Mouse (Mus musculus) cerebellum, postnatal 36 days (tissue): ENCODE measurements around the gene Wwc1.
"Not testable (repeated sequence)": the region's sequence is repeated elsewhere in the genome, so short reads cannot be mapped to it uniquely, and the experiment has no call there.

Experiments used
- DNase-seq, 2 experiments: peaks; one replicate each; pipeline ENCODE4 v3.0.0; 2021 to 2022; ENCODE audit warnings: mixed read lengths in 2 of 2

Wwc1 gene

DNA sequence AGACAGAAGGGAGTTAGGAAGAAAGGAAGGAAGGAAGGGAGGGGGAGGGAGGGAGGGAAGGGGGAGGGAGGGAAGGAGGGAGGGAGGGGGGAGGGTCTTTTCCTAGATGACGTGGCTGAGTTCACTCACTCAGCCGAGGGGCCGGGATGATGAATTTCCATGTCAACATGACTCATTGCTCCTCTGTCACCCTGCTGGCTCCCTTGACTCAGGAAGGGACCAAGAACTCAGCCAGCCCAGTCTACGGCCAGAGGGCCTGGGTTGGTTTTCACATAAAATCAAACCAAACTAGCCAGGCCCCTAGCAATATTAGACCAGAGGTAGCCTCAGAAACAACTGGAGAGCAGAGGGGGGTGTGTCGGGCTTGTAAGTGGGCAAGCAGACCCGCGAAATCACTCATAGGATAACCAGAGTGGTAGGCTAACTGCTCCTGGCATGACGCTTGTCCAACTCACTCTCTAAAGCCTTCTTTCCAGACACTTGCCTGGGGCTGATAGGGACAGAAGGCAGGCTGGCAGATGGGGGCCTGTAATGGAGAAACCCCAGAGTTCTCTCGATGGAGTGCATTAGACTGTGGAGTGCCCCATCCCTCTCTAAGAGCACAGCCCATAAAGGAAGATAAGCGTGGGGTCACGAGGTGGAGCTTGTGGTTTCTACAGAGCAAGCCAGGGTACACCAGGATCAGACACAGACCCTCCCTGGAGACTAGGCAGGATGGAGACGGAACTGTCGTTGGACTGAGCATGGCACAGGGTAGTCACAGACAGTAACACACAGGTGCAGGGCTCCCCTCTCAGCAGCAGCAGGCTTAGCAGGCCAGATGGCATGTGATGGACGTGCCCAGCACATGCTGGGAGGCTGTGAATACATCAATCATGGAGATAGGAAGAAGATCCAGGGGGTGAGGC is 102.4 kb downstream of the Wwc1 start:
- no peak for DNase-seq

DNA sequence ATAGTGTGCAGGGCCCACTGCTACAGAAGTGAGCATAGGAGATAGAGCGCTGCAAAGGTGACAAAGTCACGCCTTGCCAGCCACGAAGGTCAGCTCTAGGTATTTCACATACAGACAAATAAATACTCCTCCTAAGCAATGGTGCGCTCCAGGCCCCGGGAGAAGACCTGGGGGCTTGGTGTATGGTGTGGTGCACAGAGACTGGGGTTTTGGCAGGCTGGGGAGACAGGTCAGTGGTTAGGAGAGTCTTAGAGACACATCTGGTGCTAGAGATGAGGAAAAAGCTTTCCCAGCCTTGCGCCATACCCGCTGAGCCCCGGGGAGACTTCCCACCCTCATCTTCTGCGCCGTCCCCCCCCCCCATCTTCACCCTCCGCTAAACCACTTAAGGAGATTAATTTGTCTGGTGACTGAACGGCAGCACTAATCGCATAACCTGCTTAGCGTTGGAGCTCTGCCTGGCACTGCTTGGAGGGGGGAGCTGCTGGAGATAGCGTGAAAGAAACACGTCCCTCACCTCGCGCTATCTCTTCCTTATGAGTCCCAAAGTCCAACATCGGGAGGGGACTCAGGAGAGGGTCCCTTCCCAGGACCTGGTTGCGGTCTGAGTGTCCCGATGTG is 106.6 kb downstream of the Wwc1 start:
- DNase-seq = no peak

- DNase-seq = no peak
Observed at GRCm38 (mm10) chr11:35870961-35871360, 109.4 kb downstream of the Wwc1 start.

DNA sequence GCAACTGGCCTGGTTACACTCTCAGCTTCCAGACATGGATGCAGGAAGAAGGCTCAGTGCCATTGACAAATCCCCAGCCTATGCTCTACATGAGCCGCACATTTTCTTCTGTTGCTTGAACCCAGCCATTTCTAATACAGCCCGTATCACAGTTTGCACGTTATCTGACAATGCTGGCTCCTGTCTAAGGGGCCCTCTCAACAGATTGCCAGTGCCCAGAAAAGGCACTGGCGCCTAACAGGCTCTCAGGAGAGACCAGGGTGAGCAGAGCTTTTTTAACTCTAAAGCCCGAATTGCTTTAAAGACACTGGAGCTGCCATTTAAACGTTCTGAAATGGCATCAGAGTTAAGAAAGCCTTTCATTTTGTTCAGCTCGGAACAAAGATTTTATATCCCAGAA is 114.2 kb downstream of the Wwc1 start:
- DNase-seq = no peak

GRCm38 (mm10) chr11:35864981-35865604 is 115.2 kb downstream of the Wwc1 start:
- no peak for DNase-seq

DNA sequence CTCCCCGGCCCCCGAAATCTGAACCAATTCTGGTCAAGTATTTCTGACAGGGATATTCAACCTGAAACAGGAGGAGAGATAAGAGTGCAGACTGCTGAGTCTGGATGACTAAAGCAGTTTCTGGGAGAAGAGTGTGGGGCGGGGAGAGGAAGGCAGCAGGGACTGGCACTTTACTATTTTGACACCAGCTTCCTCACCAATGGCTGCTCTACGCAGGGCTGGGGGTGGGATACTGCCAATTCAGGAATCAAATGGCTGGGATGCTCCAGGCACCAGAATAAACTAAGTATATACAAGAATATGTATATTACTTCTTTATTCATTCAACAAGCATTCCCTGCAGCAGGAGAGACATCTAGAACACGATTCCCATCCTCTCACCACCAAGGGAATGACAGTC is 116.7 kb downstream of the Wwc1 start:
- no peak for DNase-seq

- no peak for DNase-seq
Observed at GRCm38 (mm10) chr11:35857395-35858067, 122.8 kb downstream of the Wwc1 start.

DNA sequence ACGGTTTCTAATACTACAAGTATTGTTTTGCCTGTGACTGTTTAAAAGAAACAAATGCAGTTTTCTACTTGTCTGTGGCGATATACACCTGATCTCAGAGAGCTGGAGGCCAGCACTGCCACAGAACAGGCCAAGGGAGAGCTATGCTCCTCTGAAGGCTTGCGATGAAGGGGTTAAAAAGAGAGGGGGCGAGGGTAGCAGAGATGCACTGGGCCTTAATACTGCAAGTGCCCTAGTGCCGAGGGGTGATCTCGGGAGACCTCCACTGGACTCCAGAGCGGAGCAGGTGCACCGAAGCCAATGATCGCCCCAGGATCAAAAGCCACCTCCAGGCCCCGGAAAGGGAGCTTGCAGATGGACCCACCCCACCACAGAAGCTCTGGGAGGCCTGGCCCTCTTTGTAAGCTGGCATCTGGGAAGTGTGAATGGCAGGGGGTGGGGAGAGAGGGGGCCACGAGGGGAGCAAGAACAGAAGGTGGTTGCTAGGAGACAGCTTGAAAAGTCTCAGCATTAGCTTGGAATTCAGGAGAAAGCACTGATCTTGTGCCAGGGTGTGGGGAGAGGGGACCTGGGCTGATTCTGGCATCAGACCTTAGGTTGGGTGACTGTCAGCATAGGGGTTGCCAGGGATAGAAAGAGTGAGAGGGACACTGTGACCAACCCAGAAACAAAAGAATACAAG is 123.8 kb downstream of the Wwc1 start:
- no peak for DNase-seq

DNA sequence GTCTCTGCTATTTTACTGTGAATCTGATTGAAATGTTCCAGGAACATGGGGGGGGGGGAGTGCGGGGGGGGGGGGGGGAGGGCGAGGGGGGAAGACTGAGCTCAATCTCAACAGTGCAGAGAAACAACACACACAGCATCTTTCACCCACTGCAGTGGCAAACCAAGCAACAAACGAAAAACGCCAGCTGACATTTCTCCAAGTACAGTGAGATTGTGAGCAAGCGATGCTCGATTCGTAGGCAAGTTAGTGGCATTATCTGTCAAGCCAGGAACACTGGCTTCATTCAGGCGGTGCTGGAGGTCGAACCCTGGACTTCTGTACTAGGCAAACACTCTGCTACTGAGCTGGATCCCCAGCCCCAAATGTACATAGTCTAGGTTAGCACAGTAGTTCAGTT is 124.8 kb downstream of the Wwc1 start:
- DNase-seq = no peak

DNA sequence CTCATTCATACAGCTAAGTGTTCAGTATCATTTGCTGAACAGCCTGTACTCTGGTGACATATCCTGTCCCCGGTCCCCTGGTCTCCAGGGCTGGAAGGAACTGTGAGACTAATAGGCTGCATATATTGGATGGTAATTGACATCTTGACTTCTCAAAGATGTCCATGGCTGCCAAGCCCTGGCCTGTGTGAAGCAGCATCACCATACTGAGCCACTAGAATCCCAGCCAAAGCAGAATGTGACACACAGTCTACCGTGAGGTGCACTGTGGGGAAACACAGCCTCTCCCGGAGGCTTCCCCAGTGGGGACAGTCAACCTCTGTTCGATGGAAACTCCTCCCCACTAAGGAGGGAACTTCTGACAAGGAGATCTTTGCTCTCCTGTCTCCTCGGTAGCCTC is 125.4 kb downstream of the Wwc1 start:
- no peak for DNase-seq

DNA sequence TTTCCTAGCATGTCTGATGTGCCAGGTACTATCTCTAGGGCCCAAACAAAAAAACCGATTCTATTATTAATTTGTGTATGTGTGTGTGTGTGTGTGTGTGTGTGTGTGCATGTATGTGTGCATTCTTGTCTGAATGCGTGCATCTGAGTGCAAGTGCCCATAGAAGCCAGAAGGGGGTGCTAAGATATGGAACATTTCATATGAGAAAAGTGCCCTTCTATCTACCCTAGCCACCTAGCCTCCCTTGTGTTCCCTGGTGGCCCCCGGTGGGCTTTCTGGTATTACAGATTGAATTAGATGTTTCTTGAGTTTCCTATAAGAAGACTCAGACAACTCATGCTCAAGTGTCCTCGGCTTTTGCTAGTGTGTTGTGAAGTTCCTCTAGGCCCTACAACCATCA is 126.7 kb downstream of the Wwc1 start:
- DNase-seq = no peak

DNA sequence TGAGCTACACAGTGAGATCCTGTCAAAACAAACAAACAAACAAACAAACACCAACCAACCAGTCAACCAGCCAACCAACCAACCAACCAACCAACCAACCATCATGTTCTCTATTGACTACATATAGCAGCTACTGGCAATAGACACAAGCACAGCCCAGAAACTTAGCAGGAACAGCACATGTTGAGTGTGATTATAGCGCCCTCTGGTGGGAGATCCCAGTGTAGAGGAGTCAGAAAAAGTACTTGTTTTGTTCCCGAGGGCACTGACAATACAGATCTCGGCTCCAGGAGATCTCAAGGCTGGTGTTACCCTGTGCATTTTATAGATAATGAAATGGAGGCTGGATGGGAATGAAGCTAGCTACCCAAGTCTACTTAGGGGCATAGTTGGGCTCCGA is 127.6 kb downstream of the Wwc1 start:
- DNase-seq = peak in 1 of 2 experiments; percentile 17

DNA sequence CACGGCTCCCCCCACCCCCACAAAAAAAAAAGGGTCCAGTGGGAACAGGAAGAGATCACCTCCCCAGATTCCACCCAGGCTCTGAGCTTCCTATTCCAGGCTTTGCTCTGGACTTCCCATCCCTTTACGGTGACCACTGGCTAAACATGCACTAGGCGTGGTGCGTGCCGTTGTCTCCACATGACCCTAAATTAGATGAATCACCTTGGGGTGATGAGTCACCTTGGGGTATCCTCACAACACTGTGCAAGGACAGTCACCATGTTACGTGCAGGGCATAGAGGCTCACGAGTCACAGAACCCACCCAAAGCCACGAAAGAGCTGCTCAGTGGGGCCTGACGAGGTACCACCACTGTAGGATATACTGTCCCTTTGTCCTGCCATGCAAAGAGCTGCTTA is 136.0 kb downstream of the Wwc1 start:
- DNase-seq = no peak

DNA sequence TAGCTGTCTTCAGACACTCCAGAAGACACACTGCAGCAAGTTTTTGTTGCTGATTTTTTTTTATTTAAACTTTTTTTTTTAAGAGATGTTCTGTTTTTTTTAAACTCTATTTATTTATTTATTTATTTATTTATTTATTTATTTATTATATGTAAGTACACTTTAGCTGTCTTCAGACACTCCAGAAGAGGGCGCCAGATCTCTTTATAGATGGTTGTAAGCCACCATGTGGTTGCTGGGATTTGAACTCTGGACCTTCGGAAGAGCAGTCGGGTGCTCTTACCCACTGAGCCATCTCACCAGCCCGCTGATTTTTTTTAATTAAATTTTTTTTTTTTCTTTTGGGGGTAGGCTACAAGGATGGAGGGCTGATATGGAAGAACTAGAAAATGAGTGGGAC is 137.8 kb downstream of the Wwc1 start:
- DNase-seq = not testable (repeated sequence)

DNA sequence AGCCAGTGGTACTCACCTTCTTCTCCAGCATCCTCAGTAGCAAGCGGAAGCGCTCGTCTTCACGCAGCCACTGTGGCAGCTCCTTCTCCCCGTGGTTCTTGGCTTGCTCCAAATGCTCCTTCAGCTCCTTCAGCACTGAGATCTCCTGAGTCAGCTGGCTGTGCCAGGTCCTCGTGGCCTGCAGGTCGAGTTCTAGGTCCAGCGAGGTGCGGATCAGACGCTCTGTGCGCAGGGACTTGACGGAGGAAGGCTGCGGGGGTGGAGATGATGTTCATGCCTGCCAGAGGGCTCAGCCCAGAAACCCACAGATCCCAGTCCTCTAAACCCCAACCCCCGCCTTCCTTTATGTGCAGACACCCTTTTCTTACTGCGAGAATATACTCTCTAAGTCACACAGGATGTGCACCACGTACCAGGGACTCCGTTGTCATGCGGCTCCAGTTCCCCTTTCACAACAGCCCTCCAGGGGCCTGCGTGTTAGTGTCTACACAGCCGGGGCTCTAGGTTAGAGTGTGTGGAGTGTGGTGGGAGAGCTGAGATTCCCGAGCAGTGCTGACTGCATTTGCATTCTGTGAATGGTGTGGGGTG is 138.5 kb downstream of the Wwc1 start:
- DNase-seq = no peak

- DNase-seq = not testable (repeated sequence)
Observed at GRCm38 (mm10) chr11:35840806-35841205, 139.5 kb downstream of the Wwc1 start.

- DNase-seq = no peak
Observed at GRCm38 (mm10) chr11:35840282-35840681, 140.0 kb downstream of the Wwc1 start.

DNA sequence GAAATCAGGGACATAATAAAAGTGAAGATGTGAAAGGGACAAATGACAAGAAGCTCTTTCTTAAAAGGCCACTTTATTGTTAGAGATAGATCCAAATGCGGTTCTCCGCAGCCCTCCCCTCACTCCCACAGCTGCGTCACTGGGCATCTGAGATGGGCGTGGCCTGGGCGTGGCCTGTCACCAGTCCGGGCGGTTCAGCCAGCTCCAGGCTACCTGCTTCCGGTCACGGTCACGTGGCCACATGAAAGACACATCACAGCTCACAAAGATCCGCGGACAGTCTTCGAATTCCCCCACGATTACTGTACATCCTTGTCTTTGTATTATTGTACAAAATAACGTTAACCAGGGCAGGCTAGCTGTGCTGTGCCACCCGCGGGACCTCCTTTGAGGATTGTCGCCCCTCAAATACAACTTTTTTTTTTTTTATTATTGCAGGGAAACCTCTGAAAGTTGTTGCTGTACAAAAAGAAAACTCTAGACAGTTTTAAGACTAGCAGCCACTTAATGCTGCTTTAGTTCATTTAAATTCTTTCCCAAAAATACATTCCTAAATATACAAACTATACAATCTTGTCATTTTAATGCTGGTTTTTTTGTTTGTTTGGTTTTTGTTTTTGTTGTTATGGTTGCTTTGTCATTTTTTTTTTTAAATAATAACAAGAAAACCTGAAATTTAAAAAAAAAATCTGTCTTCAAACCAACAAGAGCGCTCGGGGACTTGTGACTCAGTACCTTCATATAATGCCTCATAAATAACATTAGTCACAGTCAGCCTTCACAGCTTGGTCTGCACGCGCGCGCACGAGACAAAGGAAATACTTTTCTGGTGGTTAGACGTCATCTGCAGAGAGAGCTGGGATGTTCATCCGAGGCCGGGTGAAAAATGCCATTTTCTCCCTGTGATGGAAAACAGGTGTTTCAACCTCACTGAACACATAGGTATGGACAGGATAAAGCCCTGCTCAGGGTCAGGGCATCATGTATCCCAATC is 141.7 kb downstream of the Wwc1 start:
- peak; percentile 76 to 81 for DNase-seq

- no peak for DNase-seq
Observed at GRCm38 (mm10) chr11:35837156-35838126, 142.9 kb downstream of the Wwc1 start.
